Mouse (Mus musculus) midbrain, embryonic 15.5 days (tissue): ENCODE results near the gene Eps8. TPM values are rescaled to one million over a fixed set of nuclear protein-coding genes. Genes with fewer than 3 reads are reported as not detected.

ENCODE experiments used
- ATAC-seq: fragments of 200-750 bp; cut with Nextera tagmentation; replicated peaks from 2 replicates; pipeline ENCODE4 v1.8.0; 2017; ENCODE audit warnings: moderate TSS enrichment
- H3K27ac ChIP-seq: fragments of 300-500 bp; sonication (generic); 2 replicates; pipeline ENCODE4 v1.5.1; 2015; ENCODE audit warnings: mild to moderate bottlenecking, inconsistent platforms
- H3K27me3 ChIP-seq: fragments of 300-500 bp; sonication (generic); replicated peaks from 2 replicates; pipeline ENCODE4 v1.6.1; 2015; ENCODE audit warnings: inconsistent platforms
- H3K36me3 ChIP-seq: fragments of 300-500 bp; sonication (generic); replicated peaks from 2 replicates; pipeline ENCODE4 v1.6.1; 2015; ENCODE audit warnings: inconsistent platforms
- H3K4me1 ChIP-seq: fragments of 300-500 bp; sonication (generic); 2 replicates; pipeline ENCODE4 v1.6.1; 2015; ENCODE audit warnings: inconsistent platforms
- H3K4me2 ChIP-seq: fragments of 300-500 bp; sonication (generic); 2 replicates; pipeline ENCODE4 v1.6.1; 2015; ENCODE audit warnings: inconsistent platforms, mild to moderate bottlenecking, moderate library complexity
- H3K4me3 ChIP-seq: fragments of 300-500 bp; sonication (generic); 2 replicates; pipeline ENCODE4 v1.5.1; 2015; ENCODE audit warnings: mild to moderate bottlenecking, inconsistent platforms
- H3K9ac ChIP-seq: fragments of 300-500 bp; sonication (generic); 2 replicates; pipeline ENCODE4 v1.6.1; 2015; ENCODE audit warnings: mild to moderate bottlenecking, inconsistent platforms
- H3K9me3 ChIP-seq: fragments of 300-500 bp; sonication (generic); 2 replicates; pipeline ENCODE4 v1.6.1; 2016; ENCODE audit warnings: inconsistent platforms
- WGBS: fragments of 180-500 bp; shearing (Covaris S2); methylation state at CpG from one replicate; pipeline ENCODE4 v1.1.7; 2015; ENCODE audit warnings: mixed read lengths; 5-methylcytosine and 5-hydroxymethylcytosine counted together
- polyA plus RNA-seq: library from polyadenylated mRNA; unstranded; fragments of >200 nt; fragmentation: Nextera tagmentation; extraction: Ambion mirVana; gene quantifications from 2 replicates; pipeline ENCODE4 v1.2.1, GENCODE M21; 2015

The Eps8 gene
- polyA plus RNA-seq, 1 experiment from 2014 or later, result 25.1 TPM

GRCm38 (mm10) chr6:137682629-137683028 lies 28.0 kb upstream of the Eps8 start:
- Histone ChIP-seq H3K9ac (no peak overlapping the region), H3K36me3 (no peaks in the 10 kb centered on the region), H3K4me1 (no peaks in the 10 kb centered on the region), H3K27me3 (no peaks in the 10 kb centered on the region), H3K9me3 (no peaks in the 10 kb centered on the region), H3K27ac (no peak overlapping the region), H3K4me2 (no peak overlapping the region), H3K4me3 (no peak overlapping the region)
- 89% methylated on average over 2 of the region's 2 CpGs for WGBS
- ATAC-seq, result no peak

- Histone ChIP-seq H3K4me1 (no peaks in the 10 kb centered on the region), H3K4me2 (no peak overlapping the region), H3K9ac (no peak overlapping the region), H3K9me3 (no peaks in the 10 kb centered on the region), H3K36me3 (no peaks in the 10 kb centered on the region), H3K27ac (no peak overlapping the region), H3K4me3 (no peak overlapping the region), H3K27me3 (no peaks in the 10 kb centered on the region)
- WGBS, result 90% methylated on average over 2 of the region's 2 CpGs
- ATAC-seq, result no peak
These were observed 26.3 kb upstream of the Eps8 start for GRCm38 (mm10) chr6:137681000-137681399.

- Histone ChIP-seq H3K27ac (no peak overlapping the region), H3K4me3 (no peak overlapping the region), H3K36me3 (no peaks in the 10 kb centered on the region), H3K27me3 (no peaks in the 10 kb centered on the region), H3K9me3 (no peaks in the 10 kb centered on the region), H3K9ac (no peak overlapping the region), H3K4me2 (no peak overlapping the region), H3K4me1 (no peaks in the 10 kb centered on the region)
- 93% methylated on average over 12 of the region's 12 CpGs for WGBS
- ATAC-seq, result no peak
These were observed 21.9 kb upstream of the Eps8 start for GRCm38 (mm10) chr6:137676581-137676980.

- Histone ChIP-seq H3K27me3 (no peaks in the 10 kb centered on the region), H3K4me2 (no peak overlapping the region), H3K9me3 (no peaks in the 10 kb centered on the region), H3K27ac (no peak overlapping the region), H3K4me3 (no peak overlapping the region), H3K9ac (no peak overlapping the region), H3K4me1 (no peaks in the 10 kb centered on the region), H3K36me3 (no peaks in the 10 kb centered on the region)
- no peak for ATAC-seq
- WGBS, result 80% methylated on average over 5 of the region's 5 CpGs
These were observed 20.9 kb upstream of the Eps8 start for GRCm38 (mm10) chr6:137675556-137675955.

- H3K9me3 ChIP-seq, result no peaks in the 10 kb centered on the region
- no peaks in the 10 kb centered on the region for H3K36me3 ChIP-seq
- no peak overlapping the region for H3K27ac ChIP-seq
- 61% methylated on average over 15 of the region's 15 CpGs for WGBS
- H3K4me3 ChIP-seq, result no peak overlapping the region
- H3K27me3 ChIP-seq, result no peaks in the 10 kb centered on the region
- ATAC-seq, result no peak
- no peak overlapping the region for H3K9ac ChIP-seq
- H3K4me2 ChIP-seq, result no peak overlapping the region
- H3K4me1 ChIP-seq, result no peaks in the 10 kb centered on the region
These were observed 18.6 kb upstream of the Eps8 start for GRCm38 (mm10) chr6:137673301-137673700.

GRCm38 (mm10) chr6:137671561-137671960 lies 16.9 kb upstream of the Eps8 start:
- ATAC-seq, result no peak
- no peaks in the 10 kb centered on the region for H3K27me3 ChIP-seq

GRCm38 (mm10) chr6:137670820-137671219 lies 16.1 kb upstream of the Eps8 start:
- H3K4me1 ChIP-seq, result no peaks in the 10 kb centered on the region
- H3K27ac ChIP-seq, result no peak overlapping the region
- H3K9ac ChIP-seq, result no peak overlapping the region
- 95% methylated on average over 9 of the region's 9 CpGs for WGBS
- ATAC-seq, result no peak
- no peak overlapping the region for H3K4me3 ChIP-seq
- no peaks in the 10 kb centered on the region for H3K9me3 ChIP-seq
- H3K4me2 ChIP-seq, result no peak overlapping the region
- no peaks in the 10 kb centered on the region for H3K36me3 ChIP-seq
- no peaks in the 10 kb centered on the region for H3K27me3 ChIP-seq

More at GRCm38 (mm10) chr6:137671561-137671960, 16.9 kb upstream of the Eps8 start:
- Histone ChIP-seq H3K4me3 (no peak overlapping the region), H3K36me3 (no peaks in the 10 kb centered on the region), H3K4me2 (no peak overlapping the region), H3K27ac (no peak overlapping the region), H3K4me1 (no peaks in the 10 kb centered on the region), H3K9me3 (no peaks in the 10 kb centered on the region), H3K9ac (no peak overlapping the region)
- 90% methylated on average over 10 of the region's 10 CpGs for WGBS

GRCm38 (mm10) chr6:137669876-137670275 lies 15.2 kb upstream of the Eps8 start:
- Histone ChIP-seq H3K9ac (no peak overlapping the region), H3K27ac (no peak overlapping the region), H3K4me3 (no peak overlapping the region), H3K36me3 (no peaks in the 10 kb centered on the region), H3K9me3 (no peaks in the 10 kb centered on the region), H3K27me3 (no peaks in the 10 kb centered on the region), H3K4me1 (no peaks in the 10 kb centered on the region), H3K4me2 (no peak overlapping the region)
- WGBS, result 85% methylated on average over 3 of the region's 3 CpGs
- no peak for ATAC-seq

GRCm38 (mm10) chr6:137669433-137669832 lies 14.8 kb upstream of the Eps8 start:
- Histone ChIP-seq H3K9me3 (no peaks in the 10 kb centered on the region), H3K27me3 (no peaks in the 10 kb centered on the region), H3K4me2 (no peak overlapping the region), H3K27ac (no peak overlapping the region), H3K4me3 (no peak overlapping the region), H3K4me1 (no peaks in the 10 kb centered on the region), H3K9ac (no peak overlapping the region), H3K36me3 (no peaks in the 10 kb centered on the region)
- WGBS, result 88% methylated on average over 1 of the region's 1 CpGs
- ATAC-seq, result no peak

GRCm38 (mm10) chr6:137668331-137668730 lies 13.7 kb upstream of the Eps8 start:
- no peak overlapping the region for H3K4me2 ChIP-seq
- no peak for ATAC-seq
- no peaks in the 10 kb centered on the region for H3K27me3 ChIP-seq

GRCm38 (mm10) chr6:137667665-137668064 lies 13.0 kb upstream of the Eps8 start:
- no peak overlapping the region for H3K4me3 ChIP-seq
- no peak overlapping the region for H3K4me2 ChIP-seq
- ATAC-seq, result no peak
- WGBS, result 83% methylated on average over 3 of the region's 3 CpGs
- H3K27me3 ChIP-seq, result no peaks in the 10 kb centered on the region
- H3K27ac ChIP-seq, result no peak overlapping the region
- no peaks in the 10 kb centered on the region for H3K9me3 ChIP-seq
- H3K36me3 ChIP-seq, result no peaks in the 10 kb centered on the region
- H3K9ac ChIP-seq, result no peak overlapping the region
- H3K4me1 ChIP-seq, result no peaks in the 10 kb centered on the region

More at GRCm38 (mm10) chr6:137668331-137668730, 13.7 kb upstream of the Eps8 start:
- Histone ChIP-seq H3K4me1 (no peaks in the 10 kb centered on the region), H3K27ac (no peak overlapping the region), H3K36me3 (no peaks in the 10 kb centered on the region), H3K4me3 (no peak overlapping the region), H3K9ac (no peak overlapping the region), H3K9me3 (no peaks in the 10 kb centered on the region)
- WGBS, result 67% methylated on average over 3 of the region's 3 CpGs

GRCm38 (mm10) chr6:137664936-137665335 lies 10.3 kb upstream of the Eps8 start:
- H3K4me2 ChIP-seq, result no peak overlapping the region
- WGBS, result 76% methylated on average over 3 of the region's 3 CpGs
- no peak overlapping the region for H3K27ac ChIP-seq
- no peaks in the 10 kb centered on the region for H3K36me3 ChIP-seq
- H3K4me1 ChIP-seq, result no peaks in the 10 kb centered on the region
- no peak overlapping the region for H3K4me3 ChIP-seq
- no peaks in the 10 kb centered on the region for H3K27me3 ChIP-seq
- no peak overlapping the region for H3K9ac ChIP-seq
- no peak for ATAC-seq
- no peaks in the 10 kb centered on the region for H3K9me3 ChIP-seq

GRCm38 (mm10) chr6:137661583-137662365 lies 7.1 kb upstream of the Eps8 start:
- no peak overlapping the region for H3K4me2 ChIP-seq
- H3K36me3 ChIP-seq, result no peaks in the 10 kb centered on the region
- 94% methylated on average over 23 of the region's 23 CpGs for WGBS
- no peak for ATAC-seq
- no peaks in the 10 kb centered on the region for H3K27me3 ChIP-seq
- no peak overlapping the region for H3K27ac ChIP-seq
- no peak overlapping the region for H3K4me3 ChIP-seq
- H3K9ac ChIP-seq, result no peak overlapping the region
- H3K4me1 ChIP-seq, result no peaks in the 10 kb centered on the region
- no peaks in the 10 kb centered on the region for H3K9me3 ChIP-seq
